In genomic region chr10:89177921-89178320, GRCm38 (mm10) we compare ENCODE assay signal across 17 mouse cellular contexts.
DNase-seq lines count a peak whose midpoint lies in the region; ATAC-seq lines count a peak whose summit lies in the region.
"Had no signal": no experiment of that assay in that cellular context is flagged by ENCODE, and none has a peak within 500 bp of the region (broad histone marks: within the 10 kb centered on the region; RNA-seq: fewer than 3 reads in every experiment).

No protein-coding gene starts in this region.

- DNase-seq in frontal cortex, adult 2 months (ENCODE audit: extremely low spot score in 1 of 2, low spot score in 1 of 2) = peak; percentile 28 to 66
- no peak for DNase-seq in frontal cortex, postnatal 10 days (ENCODE audit: low spot score in 2 of 2)
- DNase-seq in left cerebral cortex, adult 9 months (ENCODE audit: low spot score in 2 of 2) = peak; percentile 13 to 67
- DNase-seq in left cerebral cortex, postnatal 10 days (ENCODE audit: extremely low spot score in 1 of 2, low spot score in 2 of 2) = no peak
- DNase-seq in frontal cortex, postnatal 36 days (ENCODE audit: low spot score in 2 of 2) = peak; percentile 26 to 76
- DNase-seq in right cerebral cortex, postnatal 25 days = peak; percentile 24
- no peak for DNase-seq in cerebellum, postnatal 14 days
- DNase-seq: adrenal gland, postnatal 10 days; cerebellum, adult 2 months; cerebellum, postnatal 10 days; embryo, embryonic 11 days; gastrocnemius, postnatal 10 days; heart, adult 2 months; heart, postnatal 14 days had no signal

- intact Hi-C loops in left cerebral cortex, postnatal 10 days (cut with DNase I) = no loop called here

- ATAC-seq in cerebellum, adult (ENCODE audit: insufficient number of reproducible peaks, low FRiP score, low TSS enrichment) = no peak
- ATAC-seq: forebrain, embryonic 14.5 days; hindbrain, postnatal 0 days had no signal

Comparison
In these comparisons a context has a peak if more than half of its experiments do, and no peak if none do; other contexts are left out.
1. DNase-seq: peak in frontal cortex, adult 2 months (2 of 2), left cerebral cortex, adult 9 months (2 of 2), frontal cortex, postnatal 36 days (2 of 2) and right cerebral cortex, postnatal 25 days (single experiment); none in frontal cortex, postnatal 10 days (0 of 2), left cerebral cortex, postnatal 10 days (0 of 2) and cerebellum, postnatal 14 days (0 of 2).